Mouse (Mus musculus) small intestine, adult 2 months (tissue): ENCODE results near the gene Tbxa2r.

ENCODE experiments used
- CTCF ChIP-seq: fragments of 200-500 bp; IDR thresholded peaks from 2 replicates; pipeline ENCODE4 v1.5.1; 2012; ENCODE audit warnings: low read depth, mild to moderate bottlenecking, control low read depth, inconsistent platforms, low read length, moderate library complexity, mixed read lengths; ENCODE audit not compliant: insufficient replicate concordance, insufficient read length; ENCODE audit errors: extremely low read depth
- POLR2A ChIP-seq: fragments of 200-500 bp; IDR thresholded peaks from 2 replicates; pipeline ENCODE4 v1.6.1; 2012; ENCODE audit warnings: low read depth, mild to moderate bottlenecking, control low read depth, inconsistent platforms, low read length, moderate library complexity

DNA sequence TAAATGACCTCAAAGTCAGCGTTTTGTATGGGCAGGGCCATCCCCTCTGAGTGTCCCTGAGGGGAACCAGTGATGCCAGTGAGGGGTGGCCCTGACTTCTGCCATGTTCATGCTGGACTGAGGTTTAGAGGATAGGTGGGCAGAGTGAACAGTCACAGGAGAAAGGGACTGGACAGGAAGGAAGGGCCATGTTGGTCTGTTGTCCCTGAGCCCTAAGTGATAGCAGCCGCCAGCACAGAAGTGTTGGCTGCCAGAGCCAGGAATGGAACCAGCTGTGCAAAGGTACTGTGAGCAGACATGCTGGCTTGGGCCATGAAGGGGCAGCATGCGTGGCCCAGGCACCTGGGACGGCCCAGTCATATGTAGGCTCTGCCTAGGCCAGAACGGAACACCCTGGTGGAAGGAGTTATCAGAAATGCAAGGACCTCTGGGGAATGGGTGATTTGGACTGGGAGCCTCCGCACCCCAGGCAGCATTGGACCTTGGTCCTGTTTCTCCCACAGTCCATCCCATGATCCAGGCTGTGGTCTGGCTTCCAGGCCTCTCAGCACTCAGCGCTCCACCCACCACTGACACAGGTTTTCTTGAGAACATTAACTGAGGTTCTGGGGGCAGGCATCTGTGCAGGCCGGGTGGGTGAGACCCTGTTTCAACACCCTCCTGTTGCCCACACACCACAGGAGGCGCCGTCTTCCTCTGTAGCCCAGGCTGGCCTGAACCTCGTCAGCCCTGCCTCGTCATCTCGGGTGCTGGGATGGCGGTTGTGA lies 28.8 kb upstream of the Tbxa2r start:
- TF ChIP-seq POLR2A (no peak), CTCF (no peak)
